ENCODE assay signal across 8 mouse cellular contexts in the genomic region with DNA sequence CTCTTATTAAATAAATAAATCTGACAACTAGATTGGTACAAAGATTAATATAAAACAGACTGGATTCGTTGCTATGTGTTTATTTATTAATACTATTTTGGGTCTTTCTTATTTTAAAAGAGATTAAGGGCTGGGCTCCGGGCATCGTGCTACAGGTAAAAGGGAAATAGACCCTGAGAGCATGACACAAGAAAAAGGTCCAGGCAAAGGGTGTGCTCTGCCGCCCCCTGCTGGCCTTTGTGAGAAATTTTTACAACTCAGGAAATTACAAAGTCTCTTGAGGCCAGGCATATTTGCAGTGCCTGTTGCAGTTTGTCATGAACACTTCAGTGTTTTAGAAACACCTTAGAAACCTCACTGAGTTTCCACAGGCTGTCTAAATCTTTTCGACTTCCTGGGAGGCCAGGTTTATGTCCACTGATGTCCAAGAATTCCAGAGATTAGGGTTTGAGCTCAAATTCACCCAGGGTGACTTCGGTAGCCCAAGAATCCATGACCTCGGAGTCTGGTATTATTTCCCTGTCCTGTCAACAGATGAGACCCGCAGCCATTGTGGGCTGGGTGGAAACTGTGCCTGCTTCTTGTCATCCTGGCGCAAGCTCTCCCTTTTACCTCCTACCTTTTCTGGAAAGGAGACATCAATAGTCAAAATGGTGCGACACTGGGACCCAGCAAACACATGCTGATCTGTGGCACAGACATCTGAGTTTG. TPM values are rescaled to one million over a fixed set of nuclear protein-coding genes. Genes with fewer than 3 reads are reported as not detected.
DNase-seq lines count a peak whose midpoint lies in the region; ATAC-seq and TF ChIP-seq lines count a peak whose summit lies in the region.

No protein-coding gene starts in this region.

- H3K27me3 ChIP-seq in forebrain, embryonic 10.5 days (ENCODE audit: poor library complexity, severe bottlenecking) = peaks cover 6% of the 10 kb centered on the region; the same call in 1 of the 2 replicates
- H3K27me3 ChIP-seq in forebrain, embryonic 15.5 days = 0 out of 2 replicates have a peak, but pooled peaks cover 3% of the 10 kb centered on the region
- no peaks in the 10 kb centered on the region for H3K27me3 ChIP-seq in spleen, adult 2 months (ENCODE audit: control insufficient read depth, insufficient read depth, low read length)
- H3K27me3 ChIP-seq in kidney, postnatal 0 days (ENCODE audit: insufficient read depth, low read length) = no peaks in the 10 kb centered on the region; the same call in 1 of the 2 replicates
- no peaks in the 10 kb centered on the region for H3K27me3 ChIP-seq in midbrain, embryonic 15.5 days (replicated peaks)

- TF ChIP-seq CTCF in spleen, adult 2 months (IDR thresholded peaks at IDR 0.05; ENCODE audit: extremely low read depth, insufficient read depth, insufficient read length, insufficient replicate concordance) = peak; percentile 78; the same call in 1 of the 2 replicates
- peak; percentile 93 for TF ChIP-seq CTCF in kidney, postnatal 0 days (IDR thresholded peaks at IDR 0.05; ENCODE audit: low read depth)

- no peak overlapping the region for H3K27ac ChIP-seq in forebrain, embryonic 10.5 days
- no peak overlapping the region for H3K27ac ChIP-seq in forebrain, embryonic 15.5 days (replicated peaks)
- no peak overlapping the region for H3K27ac ChIP-seq in spleen, adult 2 months (ENCODE audit: insufficient read depth, low read length)
- no peak overlapping the region for H3K27ac ChIP-seq in kidney, postnatal 0 days
- no peak overlapping the region for H3K27ac ChIP-seq in midbrain, embryonic 15.5 days

- H3K36me3 ChIP-seq in forebrain, embryonic 10.5 days (replicated peaks) = no peaks in the 10 kb centered on the region
- no peaks in the 10 kb centered on the region for H3K36me3 ChIP-seq in forebrain, embryonic 15.5 days
- H3K36me3 ChIP-seq in spleen, adult 2 months (ENCODE audit: control insufficient read depth, insufficient read depth, low read length) = no peaks in the 10 kb centered on the region
- no peaks in the 10 kb centered on the region for H3K36me3 ChIP-seq in kidney, postnatal 0 days (ENCODE audit: insufficient read depth, low read length)
- H3K36me3 ChIP-seq in midbrain, embryonic 15.5 days (replicated peaks) = no peaks in the 10 kb centered on the region

- H3K9ac ChIP-seq in forebrain, embryonic 15.5 days (replicated peaks) = no peak overlapping the region
- H3K9ac ChIP-seq in kidney, postnatal 0 days (ENCODE audit: low read depth, low read length) = no peak overlapping the region
- H3K9ac ChIP-seq in midbrain, embryonic 15.5 days = no peak overlapping the region

- H3K4me2 ChIP-seq in forebrain, embryonic 15.5 days (replicated peaks) = no peak overlapping the region
- H3K4me2 ChIP-seq in kidney, postnatal 0 days (ENCODE audit: low read length) = no peak overlapping the region
- H3K4me2 ChIP-seq in midbrain, embryonic 15.5 days = no peak overlapping the region

- ATAC-seq in forebrain, embryonic 15.5 days (replicated peaks) = no peak
- ATAC-seq in common myeloid progenitor, adult 5-6 weeks (replicated peaks; ENCODE audit: low read depth, poor library complexity, severe bottlenecking) = peak; percentile 81
- ATAC-seq in kidney, postnatal 0 days (replicated peaks; ENCODE audit: low FRiP score, low read depth) = no peak
- peak; percentile 30; the same call in 1 of the 2 replicates for ATAC-seq in midbrain, embryonic 15.5 days (replicated peaks)

- no peak overlapping the region for H3K4me3 ChIP-seq in forebrain, embryonic 10.5 days
- no peak overlapping the region for H3K4me3 ChIP-seq in forebrain, embryonic 15.5 days
- no peak overlapping the region for H3K4me3 ChIP-seq in spleen, adult 2 months (ENCODE audit: extremely low read depth, insufficient read depth, insufficient read length)
- H3K4me3 ChIP-seq in kidney, postnatal 0 days (replicated peaks; ENCODE audit: low read depth, low read length) = no peak overlapping the region
- no peak overlapping the region for H3K4me3 ChIP-seq in midbrain, embryonic 15.5 days

- TF ChIP-seq POLR2A in spleen, adult 2 months (IDR thresholded peaks at IDR 0.05; ENCODE audit: low read depth, low read length) = no peak

- no peaks in the 10 kb centered on the region for H3K4me1 ChIP-seq in forebrain, embryonic 10.5 days
- H3K4me1 ChIP-seq in forebrain, embryonic 15.5 days = no peaks in the 10 kb centered on the region
- no peaks in the 10 kb centered on the region for H3K4me1 ChIP-seq in spleen, adult 2 months (ENCODE audit: control insufficient read depth, insufficient read depth, insufficient read length)
- H3K4me1 ChIP-seq in kidney, postnatal 0 days (replicated peaks; ENCODE audit: insufficient read depth, low read length) = no peaks in the 10 kb centered on the region
- no peaks in the 10 kb centered on the region for H3K4me1 ChIP-seq in midbrain, embryonic 15.5 days

- DNase-seq in forebrain, embryonic 10.5 days (ENCODE audit: extremely low spot score, low spot score) = peak; percentile 53
- DNase-seq in spleen, adult 2 months (ENCODE audit: low read depth in 1 of 2, low spot score in 2 of 2) = peak in 1 of 2 experiments; percentile 36
- no peak for DNase-seq in spleen, adult 12 weeks (ENCODE audit: low spot score)
- DNase-seq in kidney, postnatal 0 days (ENCODE audit: low spot score) = peak; percentile 84
- peak; percentile 27 for DNase-seq in yolk sac, embryonic 10.5 days (ENCODE audit: low spot score)

- no peaks in the 10 kb centered on the region for H3K9me3 ChIP-seq in forebrain, embryonic 10.5 days
- no peaks in the 10 kb centered on the region for H3K9me3 ChIP-seq in forebrain, embryonic 15.5 days
- no peaks in the 10 kb centered on the region for H3K9me3 ChIP-seq in kidney, postnatal 0 days (replicated peaks; ENCODE audit: low read length)
- no peaks in the 10 kb centered on the region for H3K9me3 ChIP-seq in midbrain, embryonic 15.5 days

- 48% methylated on average over 10 of the region's 10 CpGs for WGBS in forebrain, embryonic 10.5 days
- WGBS in forebrain, embryonic 15.5 days = 41% methylated on average over 10 of the region's 10 CpGs
- WGBS in spleen, adult 2 months = 40% methylated on average over 10 of the region's 10 CpGs
- WGBS in kidney, postnatal 0 days = 37% methylated on average over 10 of the region's 10 CpGs
- 41% methylated on average over 10 of the region's 10 CpGs for WGBS in midbrain, embryonic 15.5 days

RNA-seq across cellular contexts. Expression of gene Rcbtb2, which starts 24.0 kb away (rescaled TPM):
- 165 and 168 TPM in 2 replicates for polyA plus RNA-seq in forebrain, embryonic 10.5 days (2016; fragmentation: Nextera tagmentation; extraction: Ambion mirVana)
- 87.5 and 90.8 TPM in 2 replicates for polyA plus RNA-seq in forebrain, embryonic 15.5 days (2015; fragmentation: Nextera tagmentation; extraction: Ambion mirVana)
- polyA plus RNA-seq in spleen, adult 2 months (2012; rRNA removed) = 14.4 and 17.5 TPM in 2 replicates
- total RNA-seq in common myeloid progenitor, adult 5-6 weeks (2017) = 27.5 and 36.2 TPM in 2 replicates
- polyA plus RNA-seq in kidney, postnatal 0 days (2015; fragmentation: Nextera tagmentation; extraction: Ambion mirVana) = 87.4 and 93.7 TPM in 2 replicates
- polyA plus RNA-seq in midbrain, embryonic 15.5 days (2015; fragmentation: Nextera tagmentation; extraction: Ambion mirVana) = 60.3 and 68.6 TPM in 2 replicates

RNA-seq across cellular contexts. Expression of gene Cysltr2, which starts 49.9 kb away (rescaled TPM):
- polyA plus RNA-seq in forebrain, embryonic 10.5 days (2016; fragmentation: Nextera tagmentation; extraction: Ambion mirVana) = not detected in 2 replicates
- polyA plus RNA-seq in forebrain, embryonic 15.5 days (2015; fragmentation: Nextera tagmentation; extraction: Ambion mirVana) = 0.42 TPM in 1 of 2 replicates, not detected in the other
- polyA plus RNA-seq in spleen, adult 2 months (2012; rRNA removed) = 3.8 and 3.9 TPM in 2 replicates
- 4.3 and 10.6 TPM in 2 replicates for total RNA-seq in common myeloid progenitor, adult 5-6 weeks (2017)
- polyA plus RNA-seq in kidney, postnatal 0 days (2015; fragmentation: Nextera tagmentation; extraction: Ambion mirVana) = 0.21 and 0.54 TPM in 2 replicates
- 0.37 and 0.38 TPM in 2 replicates for polyA plus RNA-seq in midbrain, embryonic 15.5 days (2015; fragmentation: Nextera tagmentation; extraction: Ambion mirVana)

Comparison
In these comparisons a context has a peak if more than half of its experiments do, and no peak if none do; other contexts are left out.
1. ATAC-seq: peak in common myeloid progenitor, adult 5-6 weeks (single experiment) and midbrain, embryonic 15.5 days (single experiment); none in forebrain, embryonic 15.5 days (single experiment) and kidney, postnatal 0 days (single experiment).